Mouse (Mus musculus): ENCODE results near the gene Hnrnpd. TPM values are rescaled to one million over a fixed set of nuclear protein-coding genes. Genes with fewer than 3 reads are reported as not detected.
A peak's percentile ranks its signal among the peaks of the same experiment; 100 is the strongest.

The Hnrnpd gene
- 161 and 172 TPM in 2 replicates for polyA plus RNA-seq (2015; fragmentation: Nextera tagmentation; extraction: Ambion mirVana)

- Histone ChIP-seq H3K36me3 (no peaks in the 10 kb centered on the region), H3K4me3 (peak within 1 kb of the TSS; percentile 91), H3K9ac (peak within 1 kb of the TSS; percentile 92), H3K27me3 (no peaks in the 10 kb centered on the region), H3K27ac (replicated peaks) (peak within 1 kb of the TSS; percentile 97), H3K4me2 (peak within 1 kb of the TSS; percentile 80), H3K4me1 (replicated peaks) (peaks cover 35% of the 10 kb centered on the region), H3K9me3 (no peaks in the 10 kb centered on the region)
- peak; percentile 98 for ATAC-seq (ENCODE audit: low FRiP score, low read depth)
- WGBS: under 1% methylated on average over 82 of the region's 97 CpGs
Measured at GRCm38 (mm10) chr5:99978699-99979442, at the start of gene Hnrnpd, which contains the start of gene 4930524J08Rik. TSS of gene Hnrnpd (minus strand) at chr5:99978938. TSS of gene 4930524J08Rik (plus strand) at chr5:99979061.

GRCm38 (mm10) chr5:100024868-100025267 is 46.1 kb upstream of the Hnrnpd start:
- Histone ChIP-seq H3K9me3 (no peaks in the 10 kb centered on the region), H3K36me3 (no peaks in the 10 kb centered on the region), H3K27me3 (no peaks in the 10 kb centered on the region), H3K4me2 (no peak overlapping the region), H3K9ac (no peak overlapping the region), H3K4me1 (replicated peaks) (peaks cover under 1% of the 10 kb centered on the region), H3K27ac (replicated peaks) (no peak overlapping the region), H3K4me3 (no peak overlapping the region)
- WGBS: 94% methylated on average over 1 of the region's 1 CpGs
- no peak for ATAC-seq (ENCODE audit: low FRiP score, low read depth)

- no peaks in the 10 kb centered on the region for H3K36me3 ChIP-seq
- no peak overlapping the region for H3K4me2 ChIP-seq
- H3K9me3 ChIP-seq: no peaks in the 10 kb centered on the region
- H3K27me3 ChIP-seq: no peaks in the 10 kb centered on the region
- no peak overlapping the region for H3K4me3 ChIP-seq
- no peak overlapping the region for H3K27ac ChIP-seq (replicated peaks)
- no peak overlapping the region for H3K9ac ChIP-seq
- ATAC-seq (ENCODE audit: low FRiP score, low read depth): no peak
- 86% methylated on average over 5 of the region's 5 CpGs for WGBS
- H3K4me1 ChIP-seq (replicated peaks): no peaks in the 10 kb centered on the region
Measured at GRCm38 (mm10) chr5:100024403-100024802, 45.7 kb upstream of the Hnrnpd start.

GRCm38 (mm10) chr5:100020089-100020488 is 41.4 kb upstream of the Hnrnpd start:
- Histone ChIP-seq H3K4me1 (replicated peaks) (no peaks in the 10 kb centered on the region), H3K4me3 (no peak overlapping the region), H3K9me3 (no peaks in the 10 kb centered on the region), H3K27me3 (no peaks in the 10 kb centered on the region), H3K36me3 (no peaks in the 10 kb centered on the region), H3K9ac (no peak overlapping the region), H3K4me2 (no peak overlapping the region), H3K27ac (replicated peaks) (no peak overlapping the region)
- ATAC-seq (ENCODE audit: low FRiP score, low read depth): no peak

GRCm38 (mm10) chr5:100012599-100012998 is 33.9 kb upstream of the Hnrnpd start:
- Histone ChIP-seq H3K27me3 (no peaks in the 10 kb centered on the region), H3K9me3 (no peaks in the 10 kb centered on the region), H3K4me3 (no peak overlapping the region), H3K36me3 (no peaks in the 10 kb centered on the region), H3K4me2 (no peak overlapping the region), H3K4me1 (replicated peaks) (no peaks in the 10 kb centered on the region), H3K27ac (replicated peaks) (no peak overlapping the region), H3K9ac (no peak overlapping the region)
- no peak for ATAC-seq (ENCODE audit: low FRiP score, low read depth)
- 93% methylated on average over 9 of the region's 9 CpGs for WGBS

GRCm38 (mm10) chr5:100008485-100008884 is 29.7 kb upstream of the Hnrnpd start:
- no peak overlapping the region for H3K9ac ChIP-seq
- H3K27me3 ChIP-seq: no peaks in the 10 kb centered on the region
- H3K36me3 ChIP-seq: no peaks in the 10 kb centered on the region
- no peak overlapping the region for H3K27ac ChIP-seq (replicated peaks)
- H3K4me3 ChIP-seq: no peak overlapping the region
- ATAC-seq (ENCODE audit: low FRiP score, low read depth): no peak
- 63% methylated on average over 3 of the region's 3 CpGs for WGBS
- H3K4me1 ChIP-seq (replicated peaks): no peaks in the 10 kb centered on the region
- no peak overlapping the region for H3K4me2 ChIP-seq
- H3K9me3 ChIP-seq: no peaks in the 10 kb centered on the region

- 77% methylated on average over 4 of the region's 4 CpGs for WGBS
- no peak overlapping the region for H3K9ac ChIP-seq
- H3K27ac ChIP-seq (replicated peaks): no peak overlapping the region
- no peaks in the 10 kb centered on the region for H3K4me1 ChIP-seq (replicated peaks)
- no peak for ATAC-seq (ENCODE audit: low FRiP score, low read depth)
- no peak overlapping the region for H3K4me3 ChIP-seq
- no peaks in the 10 kb centered on the region for H3K27me3 ChIP-seq
- no peak overlapping the region for H3K4me2 ChIP-seq
- H3K36me3 ChIP-seq: no peaks in the 10 kb centered on the region
- H3K9me3 ChIP-seq: no peaks in the 10 kb centered on the region
Measured at GRCm38 (mm10) chr5:100007040-100007375, 28.3 kb upstream of the Hnrnpd start.

- Histone ChIP-seq H3K4me1 (replicated peaks) (no peaks in the 10 kb centered on the region), H3K27ac (replicated peaks) (no peak overlapping the region)
- 95% methylated on average over 4 of the region's 4 CpGs for WGBS
Measured at GRCm38 (mm10) chr5:100006324-100007039, 27.7 kb upstream of the Hnrnpd start.

GRCm38 (mm10) chr5:100005896-100006295 is 27.2 kb upstream of the Hnrnpd start:
- 85% methylated on average over 6 of the region's 6 CpGs for WGBS
- no peaks in the 10 kb centered on the region for H3K9me3 ChIP-seq
- H3K4me3 ChIP-seq: no peak overlapping the region
- no peak for ATAC-seq (ENCODE audit: low FRiP score, low read depth)
- no peaks in the 10 kb centered on the region for H3K27me3 ChIP-seq
- H3K4me2 ChIP-seq: no peak overlapping the region
- no peak overlapping the region for H3K27ac ChIP-seq (replicated peaks)
- H3K9ac ChIP-seq: no peak overlapping the region
- no peaks in the 10 kb centered on the region for H3K36me3 ChIP-seq
- H3K4me1 ChIP-seq (replicated peaks): no peaks in the 10 kb centered on the region

More at GRCm38 (mm10) chr5:100006324-100007039, 27.7 kb upstream of the Hnrnpd start:
- no peaks in the 10 kb centered on the region for H3K36me3 ChIP-seq
- H3K9ac ChIP-seq: no peak overlapping the region
- ATAC-seq (ENCODE audit: low FRiP score, low read depth): no peak
- H3K4me3 ChIP-seq: no peak overlapping the region
- no peaks in the 10 kb centered on the region for H3K9me3 ChIP-seq
- H3K27me3 ChIP-seq: no peaks in the 10 kb centered on the region
- no peak overlapping the region for H3K4me2 ChIP-seq

- Histone ChIP-seq H3K9ac (no peak overlapping the region), H3K4me1 (replicated peaks) (no peaks in the 10 kb centered on the region), H3K27me3 (no peaks in the 10 kb centered on the region), H3K9me3 (no peaks in the 10 kb centered on the region), H3K4me2 (no peak overlapping the region), H3K27ac (replicated peaks) (no peak overlapping the region), H3K4me3 (no peak overlapping the region), H3K36me3 (no peaks in the 10 kb centered on the region)
- 67% methylated on average over 3 of the region's 3 CpGs for WGBS
- ATAC-seq (ENCODE audit: low FRiP score, low read depth): no peak
Measured at GRCm38 (mm10) chr5:100005431-100005830, 26.7 kb upstream of the Hnrnpd start.

GRCm38 (mm10) chr5:100003895-100004294 is 25.2 kb upstream of the Hnrnpd start:
- H3K9me3 ChIP-seq: no peaks in the 10 kb centered on the region
- ATAC-seq (ENCODE audit: low FRiP score, low read depth): no peak
- no peak overlapping the region for H3K4me2 ChIP-seq
- H3K4me1 ChIP-seq (replicated peaks): no peaks in the 10 kb centered on the region
- no peaks in the 10 kb centered on the region for H3K27me3 ChIP-seq
- H3K27ac ChIP-seq (replicated peaks): no peak overlapping the region
- no peak overlapping the region for H3K9ac ChIP-seq
- no peaks in the 10 kb centered on the region for H3K36me3 ChIP-seq
- no peak overlapping the region for H3K4me3 ChIP-seq
- WGBS: 83% methylated on average over 4 of the region's 4 CpGs

- H3K27me3 ChIP-seq: no peaks in the 10 kb centered on the region
- H3K9me3 ChIP-seq: no peaks in the 10 kb centered on the region
- no peak overlapping the region for H3K27ac ChIP-seq (replicated peaks)
- no peak overlapping the region for H3K4me3 ChIP-seq
- H3K9ac ChIP-seq: no peak overlapping the region
- ATAC-seq (ENCODE audit: low FRiP score, low read depth): peak; percentile 15; the same call in 1 of the 2 replicates
- no peaks in the 10 kb centered on the region for H3K4me1 ChIP-seq (replicated peaks)
- WGBS: 40% methylated on average over 6 of the region's 8 CpGs
- no peaks in the 10 kb centered on the region for H3K36me3 ChIP-seq
- no peak overlapping the region for H3K4me2 ChIP-seq
Measured at GRCm38 (mm10) chr5:100000500-100000899, 21.8 kb upstream of the Hnrnpd start.
